In the genomic region with DNA sequence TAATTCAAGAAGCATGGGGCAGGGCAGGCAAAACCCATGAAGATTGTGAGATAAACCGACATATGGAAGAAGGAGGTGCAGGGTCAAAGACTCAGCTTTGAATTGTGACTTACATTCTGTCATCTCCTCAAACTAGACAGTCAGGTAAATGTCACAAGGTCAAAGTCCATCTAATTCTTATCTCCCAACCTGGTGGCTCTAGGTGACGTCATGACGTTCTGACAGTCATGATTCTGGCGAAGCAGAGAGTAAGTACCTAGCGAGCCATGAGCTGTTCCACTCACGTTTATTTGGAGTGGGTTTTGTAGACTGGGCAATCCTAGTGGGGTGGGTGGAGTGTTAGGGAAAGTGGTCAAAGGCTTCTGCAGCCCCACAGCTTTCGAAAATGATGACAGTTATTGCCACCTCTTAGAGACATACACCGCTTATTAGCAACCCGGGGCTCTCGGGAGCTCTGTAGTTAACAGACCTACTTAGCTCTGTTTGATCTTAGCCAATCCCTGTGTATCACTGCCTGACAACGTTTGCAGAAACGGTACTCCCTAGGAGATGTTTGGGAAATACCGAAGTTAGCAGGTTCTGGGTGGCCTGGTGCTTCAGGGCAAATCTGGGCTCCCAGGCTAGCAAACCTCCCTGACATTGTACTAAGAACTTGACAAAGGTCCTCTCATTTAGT, we compare ENCODE assay signal across 34 mouse cellular contexts. TPM values are rescaled to one million over a fixed set of nuclear protein-coding genes. Genes with fewer than 3 reads are reported as not detected.
"Had no signal": no experiment of that assay in that cellular context is flagged by ENCODE, and none has a peak within 500 bp of the region (broad histone marks: within the 10 kb centered on the region; RNA-seq: fewer than 3 reads in every experiment).

No protein-coding gene starts in this region.

- DNase-seq: forebrain, postnatal 0 days; gastrocnemius, postnatal 14 days; gastrocnemius, postnatal 36 days; heart, adult 2 months; heart, postnatal 10 days; heart, postnatal 4 days; kidney, adult 11 months; kidney, adult 2 months; kidney, adult 9 months; kidney, postnatal 14 days; kidney, postnatal 36 days; liver; liver, embryonic 13.5 days had no signal

- H3K4me3 ChIP-seq: heart, adult 2 months; heart, embryonic 10.5 days; heart, embryonic 12.5 days; hindbrain, embryonic 10.5 days; hindbrain, embryonic 12.5 days; kidney, embryonic 15.5 days; layer of hippocampus, adult 2 months; left cerebral cortex, adult 2 months; limb, embryonic 10.5 days; limb, embryonic 12.5 days; liver, embryonic 13.5 days had no signal

- H3K36me3 ChIP-seq: heart, embryonic 10.5 days; heart, embryonic 12.5 days; hindbrain, embryonic 10.5 days; hindbrain, embryonic 12.5 days; kidney, embryonic 15.5 days; limb, embryonic 10.5 days; limb, embryonic 12.5 days; liver, embryonic 13.5 days had no signal

- H3K27ac ChIP-seq: heart, adult 2 months; heart, embryonic 10.5 days; hindbrain, embryonic 10.5 days; hindbrain, embryonic 12.5 days; hindbrain, embryonic 14.5 days; kidney, embryonic 15.5 days; kidney, postnatal 0 days; layer of hippocampus, adult 2 months; left cerebral cortex, adult 2 months; limb, embryonic 10.5 days; limb, embryonic 12.5 days; liver, embryonic 13.5 days had no signal

- H3K27me3 ChIP-seq: kidney, embryonic 15.5 days; liver, embryonic 13.5 days had no signal

- H3K4me1 ChIP-seq: heart, embryonic 10.5 days; heart, embryonic 12.5 days; hindbrain, embryonic 12.5 days; limb, embryonic 10.5 days; liver, embryonic 13.5 days had no signal

- H3K4me2 ChIP-seq: heart, embryonic 12.5 days; hindbrain, embryonic 12.5 days; hindbrain, embryonic 14.5 days; kidney, embryonic 15.5 days; limb, embryonic 12.5 days; liver, embryonic 11.5 days; liver, embryonic 13.5 days had no signal

- H3K9ac ChIP-seq: forebrain, postnatal 0 days; heart, embryonic 12.5 days; hindbrain, embryonic 12.5 days; hindbrain, embryonic 14.5 days; kidney, embryonic 15.5 days; limb, embryonic 12.5 days; liver, embryonic 13.5 days had no signal

- H3K9me3 ChIP-seq: heart, embryonic 10.5 days; heart, embryonic 12.5 days; hindbrain, embryonic 10.5 days; hindbrain, embryonic 12.5 days; kidney, embryonic 15.5 days; limb, embryonic 10.5 days; limb, embryonic 12.5 days; liver, embryonic 13.5 days had no signal

- ATAC-seq: forebrain, postnatal 0 days; hindbrain, embryonic 16.5 days; inflammation-experienced regulatory T-cells, adult 6 months had no signal

RNA-seq across cellular contexts. Expression of a gene that starts 8.5 kb away (rescaled TPM):
- total RNA-seq: gastrocnemius, adult 18-20 months; gastrocnemius, adult 8-10 months; gastrocnemius, postnatal 14 days; gastrocnemius, postnatal 36 days; granulocyte monocyte progenitor cell, adult 5-6 weeks; heart, adult 2 months; layer of hippocampus, postnatal 25 days; left cerebral cortex, adult 2 months; left cerebral cortex, postnatal 14 days had no signal
- polyA plus RNA-seq: heart, embryonic 14.5 days; hindbrain, embryonic 14.5 days; inflammation-experienced regulatory T-cells, adult 6 months; limb, embryonic 12.5 days; liver, embryonic 11.5 days; liver, embryonic 13.5 days had no signal

RNA-seq across cellular contexts. Expression of a gene that starts 22.3 kb away (rescaled TPM):
- total RNA-seq: gastrocnemius, adult 18-20 months; gastrocnemius, adult 8-10 months; gastrocnemius, postnatal 36 days; granulocyte monocyte progenitor cell, adult 5-6 weeks; heart, adult 2 months; heart, postnatal 25 days had no signal
- polyA plus RNA-seq: heart, adult 2 months; inflammation-experienced regulatory T-cells, adult 6 months; kidney, adult 2 months had no signal
